Comparison of ENCODE assay signal across 9 mouse cellular contexts in the genomic region with DNA sequence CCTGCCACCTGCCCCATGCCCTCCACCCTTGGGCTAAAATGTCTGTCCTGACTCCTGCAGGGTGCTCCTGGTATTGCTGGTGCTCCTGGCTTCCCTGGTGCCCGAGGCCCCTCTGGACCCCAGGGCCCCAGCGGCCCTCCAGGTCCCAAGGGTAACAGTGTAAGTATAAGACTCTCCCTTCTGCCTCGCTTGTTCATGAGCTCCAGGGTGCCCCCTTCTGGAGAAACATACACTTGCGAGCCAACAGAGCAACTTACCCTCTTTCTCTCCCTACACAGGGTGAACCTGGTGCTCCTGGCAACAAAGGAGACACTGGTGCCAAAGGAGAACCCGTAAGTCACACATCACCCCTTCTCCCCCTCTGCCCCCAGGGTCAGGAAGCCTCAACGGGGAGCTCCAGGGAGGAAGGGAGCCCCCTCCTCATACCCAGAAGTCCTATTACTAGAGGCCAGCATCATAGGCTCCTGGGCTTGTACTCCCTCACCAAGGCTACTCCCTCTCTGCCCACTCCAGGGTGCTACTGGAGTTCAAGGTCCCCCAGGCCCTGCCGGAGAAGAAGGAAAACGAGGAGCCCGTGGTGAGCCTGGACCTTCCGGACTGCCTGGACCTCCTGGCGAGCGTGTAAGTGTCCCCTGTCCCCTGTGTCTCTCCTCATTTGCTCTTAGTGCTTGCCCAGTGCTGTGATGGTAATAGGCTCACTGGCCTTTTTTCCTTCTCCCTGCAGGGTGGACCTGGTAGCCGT. TPM values are rescaled to one million over a fixed set of nuclear protein-coding genes. Genes with fewer than 3 reads are reported as not detected.
A peak's percentile ranks its signal among the peaks of the same experiment; 100 is the strongest.
DNase-seq lines count a peak whose midpoint lies in the region; ATAC-seq and TF ChIP-seq lines count a peak whose summit lies in the region.
"Had no signal": no experiment of that assay in that cellular context is flagged by ENCODE, and none has a peak within 500 bp of the region (broad histone marks: within the 10 kb centered on the region; RNA-seq: fewer than 3 reads in every experiment).

No protein-coding gene starts in this region.

- H3K36me3 ChIP-seq in forebrain, postnatal 0 days (ENCODE audit: insufficient read depth), result no peaks in the 10 kb centered on the region
- no peaks in the 10 kb centered on the region for H3K36me3 ChIP-seq in forebrain, embryonic 13.5 days (ENCODE audit: poor library complexity, severe bottlenecking)

- TF ChIP-seq CTCF in forebrain, postnatal 0 days (IDR thresholded peaks at IDR 0.05; ENCODE audit: low read depth), result peak; percentile 42; the same call in 1 of the 2 replicates

- no peaks in the 10 kb centered on the region for H3K4me1 ChIP-seq in forebrain, postnatal 0 days (ENCODE audit: insufficient read depth)
- H3K4me1 ChIP-seq in forebrain, embryonic 13.5 days, result peaks cover 8% of the 10 kb centered on the region

- H3K27me3 ChIP-seq in forebrain, postnatal 0 days (ENCODE audit: insufficient read depth, low read length), result peaks cover 15% of the 10 kb centered on the region; the same call in 1 of the 2 replicates
- H3K27me3 ChIP-seq in forebrain, embryonic 13.5 days, result peaks cover 47% of the 10 kb centered on the region

- ATAC-seq in forebrain, postnatal 0 days, result no peak
- ATAC-seq in forebrain, embryonic 13.5 days, result no peak

- H3K9ac ChIP-seq in forebrain, postnatal 0 days, result no peak overlapping the region
- no peak overlapping the region for H3K9ac ChIP-seq in forebrain, embryonic 13.5 days
- H3K9ac ChIP-seq: limb, embryonic 12.5 days had no signal

- H3K27ac ChIP-seq in forebrain, postnatal 0 days (ENCODE audit: low read depth, low read length), result no peak overlapping the region
- H3K27ac ChIP-seq in forebrain, embryonic 13.5 days, result no peak overlapping the region
- H3K27ac ChIP-seq: limb, embryonic 12.5 days had no signal

- no peak overlapping the region for H3K4me2 ChIP-seq in forebrain, postnatal 0 days (ENCODE audit: low read depth)
- no peak overlapping the region for H3K4me2 ChIP-seq in forebrain, embryonic 13.5 days
- H3K4me2 ChIP-seq: limb, embryonic 12.5 days had no signal

- no peak for DNase-seq in forebrain, postnatal 0 days
- peak; percentile 57 for DNase-seq in 3134 (ENCODE audit: extremely low read depth, insufficient read length, low spot score)
- peak; percentile 31 for DNase-seq in adrenal gland, adult 2 months
- peak; percentile 38 for DNase-seq in gastrocnemius, postnatal 25 days
- peak; percentile 31 to 75 for DNase-seq in kidney, postnatal 36 days
- peak; percentile 55 for DNase-seq in retina, embryonic 14.5 days (ENCODE audit: low spot score)
- no peak for DNase-seq in urinary bladder, postnatal 36 days (ENCODE audit: low spot score in 2 of 2)

- no peak overlapping the region for H3K4me3 ChIP-seq in forebrain, postnatal 0 days (ENCODE audit: low read depth, low read length)
- H3K4me3 ChIP-seq in forebrain, embryonic 13.5 days, result no peak overlapping the region
- H3K4me3 ChIP-seq: limb, embryonic 12.5 days had no signal

- 54% methylated on average over 13 of the region's 13 CpGs for WGBS in forebrain, postnatal 0 days
- 50% methylated on average over 13 of the region's 13 CpGs for WGBS in forebrain, embryonic 13.5 days

- no peaks in the 10 kb centered on the region for H3K9me3 ChIP-seq in forebrain, postnatal 0 days (ENCODE audit: low read length)
- H3K9me3 ChIP-seq in forebrain, embryonic 13.5 days (replicated peaks), result no peaks in the 10 kb centered on the region
- H3K9me3 ChIP-seq: limb, embryonic 12.5 days had no signal

RNA-seq across cellular contexts. Expression of a gene that starts 6.4 kb away (rescaled TPM):
- total RNA-seq in forebrain, postnatal 0 days (2014; rRNA removed), result 26.5 and 177 TPM in 2 replicates
- polyA plus RNA-seq in forebrain, postnatal 0 days (2015; fragmentation: Nextera tagmentation; extraction: Ambion mirVana), result 33.2 and 43.3 TPM in 2 replicates
- polyA plus RNA-seq in forebrain, embryonic 13.5 days (2015; fragmentation: Nextera tagmentation; extraction: Ambion mirVana), result 29.9 and 31.5 TPM in 2 replicates
- 10 to 100 TPM; 34.5 to 82.8 TPM for total RNA-seq in adrenal gland, adult 2 months (2021)
- polyA plus RNA-seq in adrenal gland, adult 2 months (2012; rRNA removed), result 40.1 and 42.9 TPM in 2 replicates
- 1,000 to 10,000 TPM; 1,080 to 1,200 TPM for total RNA-seq in gastrocnemius, postnatal 25 days (2021)

RNA-seq across cellular contexts. Expression of a gene that starts 24.9 kb away (rescaled TPM):
- total RNA-seq in forebrain, postnatal 0 days (2014; rRNA removed), result not detected in 2 replicates
- polyA plus RNA-seq in forebrain, postnatal 0 days (2015; fragmentation: Nextera tagmentation; extraction: Ambion mirVana), result not detected in 2 replicates
- polyA plus RNA-seq in forebrain, embryonic 13.5 days (2015; fragmentation: Nextera tagmentation; extraction: Ambion mirVana), result not detected in 2 replicates
- not detected for total RNA-seq in adrenal gland, adult 2 months (2021)
- not detected in 2 replicates for polyA plus RNA-seq in adrenal gland, adult 2 months (2012; rRNA removed)
- total RNA-seq in gastrocnemius, postnatal 25 days (2021), result not detected
- polyA plus RNA-seq: limb, embryonic 12.5 days had no signal

RNA-seq across cellular contexts. Expression of a gene that starts 33.7 kb away (rescaled TPM):
- total RNA-seq in forebrain, postnatal 0 days (2014; rRNA removed), result 0.15 TPM in 1 of 2 replicates, not detected in the other
- 0.09 and 0.13 TPM in 2 replicates for polyA plus RNA-seq in forebrain, postnatal 0 days (2015; fragmentation: Nextera tagmentation; extraction: Ambion mirVana)
- polyA plus RNA-seq in forebrain, embryonic 13.5 days (2015; fragmentation: Nextera tagmentation; extraction: Ambion mirVana), result not detected in 2 replicates
- total RNA-seq in adrenal gland, adult 2 months (2021), result not detected
- polyA plus RNA-seq in adrenal gland, adult 2 months (2012; rRNA removed), result 0.79 and 0.95 TPM in 2 replicates
- 100 to 1,000 TPM; 255 to 276 TPM for total RNA-seq in gastrocnemius, postnatal 25 days (2021)

RNA-seq across cellular contexts. Expression of a gene that starts 48.4 kb away (rescaled TPM):
- 184 and 202 TPM in 2 replicates for total RNA-seq in forebrain, postnatal 0 days (2014; rRNA removed)
- polyA plus RNA-seq in forebrain, postnatal 0 days (2015; fragmentation: Nextera tagmentation; extraction: Ambion mirVana), result 22.3 and 24.9 TPM in 2 replicates
- polyA plus RNA-seq in forebrain, embryonic 13.5 days (2015; fragmentation: Nextera tagmentation; extraction: Ambion mirVana), result 15.8 and 16.3 TPM in 2 replicates
- 100 to 1,000 TPM; 101 to 148 TPM for total RNA-seq in adrenal gland, adult 2 months (2021)
- 61.6 and 64.6 TPM in 2 replicates for polyA plus RNA-seq in adrenal gland, adult 2 months (2012; rRNA removed)
- 10 to 100 TPM; 21.8 to 30.0 TPM for total RNA-seq in gastrocnemius, postnatal 25 days (2021)

Comparison
In these comparisons a context has a peak if more than half of its experiments do, and no peak if none do; other contexts are left out.
1. DNase-seq: peak in 3134 (single experiment), adrenal gland, adult 2 months (single experiment), gastrocnemius, postnatal 25 days (single experiment), kidney, postnatal 36 days (2 of 2) and retina, embryonic 14.5 days (single experiment); none in forebrain, postnatal 0 days (single experiment) and urinary bladder, postnatal 36 days (0 of 2).
2. RNA of a gene that starts 33.7 kb away (total RNA-seq): 255 to 276 TPM in gastrocnemius, postnatal 25 days; not detected in adrenal gland, adult 2 months and 0.15 TPM in forebrain, postnatal 0 days; every median in the first group is over 100 times any median in the second.